Mouse (Mus musculus) hematopoietic multipotent progenitor cell, adult 10-12 weeks (in vitro differentiated cells): ENCODE data around the gene Gm4707. TPM values are rescaled to one million over a fixed set of nuclear protein-coding genes. Genes with fewer than 3 reads are reported as not detected.

ENCODE experiments used
- polyA plus RNA-seq: library from polyadenylated mRNA; stranded (reverse); fragments of >175 nt; gene quantifications from 2 replicates; pipeline ENCODE4 v1.2.3, GENCODE M21; 2012; ENCODE audit warnings: low replicate concordance

Gm4707 gene
- 0.29 TPM in 1 of 2 replicates, not detected in the other for polyA plus RNA-seq

DNA sequence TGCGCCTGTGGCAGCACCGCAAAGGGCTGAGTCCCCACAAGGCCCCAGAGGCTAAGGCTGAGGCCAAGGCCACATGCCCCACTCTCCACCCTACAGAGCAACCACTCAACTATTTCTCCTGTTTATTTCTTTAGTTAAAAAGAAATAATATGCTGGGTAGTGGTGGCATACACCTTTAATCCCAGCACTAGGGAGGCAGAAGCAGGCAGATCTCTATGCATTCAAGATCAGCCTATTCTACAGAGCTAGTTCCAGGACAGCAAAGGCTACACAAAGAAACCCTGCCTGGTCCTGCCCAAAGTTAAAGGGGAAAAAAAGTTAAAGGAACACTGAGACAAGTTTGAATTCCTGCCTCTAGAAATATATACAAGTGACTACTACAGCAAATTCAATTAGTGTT lies at the start of gene Gm4707:
Gm4707 (minus strand) TSS at position 101 of the 400 bp plus-strand sequence.

DNA sequence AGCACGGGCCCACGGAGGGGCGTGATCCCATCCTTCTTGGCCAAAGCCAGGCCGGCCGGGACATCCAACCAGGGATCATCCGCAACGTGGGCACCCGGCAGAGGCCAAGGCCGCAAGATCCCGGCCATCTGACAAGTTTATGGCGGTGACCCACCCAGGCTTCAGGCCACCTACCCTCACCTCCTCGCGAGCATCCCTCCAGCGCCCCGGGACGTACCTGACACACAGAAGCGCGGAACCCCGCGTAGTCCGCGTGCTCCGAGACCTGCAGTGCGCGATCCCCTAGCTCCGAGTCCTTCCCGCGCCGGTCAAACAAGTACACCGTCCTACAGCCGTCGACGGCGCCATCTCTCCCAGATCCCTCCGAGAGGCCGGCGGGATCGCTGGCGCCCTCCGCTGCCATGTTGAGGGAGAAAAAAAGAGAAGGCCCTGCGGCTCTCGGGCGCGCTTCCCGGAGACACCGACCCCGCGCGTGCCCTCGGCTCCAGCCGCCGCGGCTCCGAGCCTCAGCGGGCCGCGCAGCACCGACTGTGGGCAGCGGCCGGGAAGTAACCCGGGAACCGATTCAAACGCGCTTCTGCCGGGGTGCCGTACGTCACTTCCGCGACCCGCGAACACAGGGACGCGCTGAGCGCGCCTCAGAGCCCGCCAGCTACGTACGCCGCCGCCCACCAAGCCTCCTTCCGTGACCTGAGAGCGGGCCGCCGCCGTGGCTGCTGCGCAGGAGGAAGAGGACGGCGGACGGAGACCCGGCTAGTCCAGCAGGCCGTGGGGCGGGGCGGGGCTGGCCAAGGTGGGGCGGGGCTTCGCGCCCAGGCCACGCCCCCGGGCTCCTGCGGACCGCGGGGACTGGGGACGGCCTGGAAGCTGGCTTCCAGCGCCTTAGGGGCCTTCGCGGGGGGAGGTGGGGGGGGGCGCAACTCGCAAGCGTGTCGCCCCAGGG lies 15.3 kb upstream of the Gm4707 start, which contains the start of gene Smchd1:
Smchd1 (minus strand) TSS at position 582 of the 943 bp plus-strand sequence.

Other genes with a start within 250 kb of the Gm4707 start
- gene Emilin2, start 147.9 kb downstream of the Gm4707 start, polyA plus RNA-seq: 62.9 and 228 TPM in 2 replicates
- gene Smchd1, start 15.4 kb upstream of the Gm4707 start, polyA plus RNA-seq: 12.1 and 20.5 TPM in 2 replicates
- 0.14 and 1.8 TPM in 2 replicates for gene Ndc80, start 66.9 kb upstream of the Gm4707 start, polyA plus RNA-seq
- not detected in 2 replicates for gene Spdya, start 92.1 kb upstream of the Gm4707 start, polyA plus RNA-seq
- gene Wdr43, start 156.0 kb upstream of the Gm4707 start, polyA plus RNA-seq: 15.2 and 22.7 TPM in 2 replicates
- 0.07 and 0.29 TPM in 2 replicates for gene Togaram2, start 213.3 kb upstream of the Gm4707 start, polyA plus RNA-seq